Mouse (Mus musculus) liver, embryonic 12.5 days (tissue): ENCODE data around the gene Fancf. TPM values are rescaled to one million over a fixed set of nuclear protein-coding genes. Genes with fewer than 3 reads are reported as not detected.

Experiments
- ATAC-seq: fragments of 200-750 bp; cut with Nextera tagmentation; 2 replicates; pipeline ENCODE4 v1.8.0; 2017; ENCODE audit warnings: moderate number of reproducible peaks, mild to moderate bottlenecking, moderate library complexity
- H3K27ac ChIP-seq: fragments of 300-500 bp; sonication (generic); 2 replicates; pipeline ENCODE4 v1.5.1; 2016; ENCODE audit warnings: mild to moderate bottlenecking
- H3K27me3 ChIP-seq: fragments of 300-500 bp; sonication (generic); replicated peaks from 2 replicates; pipeline ENCODE4 v1.6.1; 2016; ENCODE audit warnings: mild to moderate bottlenecking, moderate library complexity
- H3K36me3 ChIP-seq: fragments of 300-500 bp; sonication (generic); 2 replicates; pipeline ENCODE4 v1.6.1; 2016; ENCODE audit warnings: mild to moderate bottlenecking, moderate library complexity
- H3K4me1 ChIP-seq: fragments of 300-500 bp; sonication (generic); 2 replicates; pipeline ENCODE4 v1.6.1; 2016
- H3K4me2 ChIP-seq: fragments of 300-500 bp; sonication (generic); 2 replicates; pipeline ENCODE4 v1.6.1; 2016; ENCODE audit warnings: mild to moderate bottlenecking, moderate library complexity
- H3K4me3 ChIP-seq: fragments of 300-500 bp; sonication (generic); 2 replicates; pipeline ENCODE4 v1.5.1; 2016; ENCODE audit warnings: mild to moderate bottlenecking, moderate library complexity
- H3K9ac ChIP-seq: fragments of 300-500 bp; sonication (generic); 2 replicates; pipeline ENCODE4 v1.6.1; 2016; ENCODE audit warnings: mild to moderate bottlenecking, moderate library complexity
- H3K9me3 ChIP-seq: fragments of 300-500 bp; sonication (generic); replicated peaks from 2 replicates; pipeline ENCODE4 v1.6.1; 2016; ENCODE audit warnings: mild to moderate bottlenecking, moderate library complexity
- WGBS: fragments of 180-500 bp; shearing (Covaris S2); methylation state at CpG from one replicate; pipeline ENCODE4 v1.1.7; 2016; ENCODE audit not compliant: insufficient replicate concordance; 5-methylcytosine and 5-hydroxymethylcytosine counted together
- polyA plus RNA-seq: library from polyadenylated mRNA; unstranded; fragments of >200 nt; fragmentation: Nextera tagmentation; extraction: Ambion mirVana; gene quantifications from 2 replicates; pipeline ENCODE4 v1.2.1, GENCODE M21; 2016

The Fancf gene
- polyA plus RNA-seq, 1 experiment from 2014 or later: 14.6 TPM

GRCm38 (mm10) chr7:51823562-51824338, 38.3 kb downstream of the Fancf start:
- H3K9ac ChIP-seq: no peak overlapping the region
- no peak overlapping the region for H3K4me3 ChIP-seq
- no peak for ATAC-seq
- H3K4me2 ChIP-seq: no peak overlapping the region
- 63% methylated on average over 7 of the region's 7 CpGs for WGBS
- no peak overlapping the region for H3K27ac ChIP-seq
- H3K36me3 ChIP-seq: no peaks in the 10 kb centered on the region
- no peaks in the 10 kb centered on the region for H3K9me3 ChIP-seq
- no peaks in the 10 kb centered on the region for H3K4me1 ChIP-seq
- H3K27me3 ChIP-seq: no peaks in the 10 kb centered on the region

GRCm38 (mm10) chr7:51821467-51821866, 40.6 kb downstream of the Fancf start:
- no peak overlapping the region for H3K27ac ChIP-seq
- H3K36me3 ChIP-seq: no peaks in the 10 kb centered on the region
- H3K27me3 ChIP-seq: no peaks in the 10 kb centered on the region
- no peak overlapping the region for H3K4me2 ChIP-seq
- H3K9me3 ChIP-seq: no peaks in the 10 kb centered on the region
- WGBS: 41% methylated on average over 2 of the region's 2 CpGs
- H3K4me3 ChIP-seq: no peak overlapping the region
- no peak for ATAC-seq
- H3K4me1 ChIP-seq: no peaks in the 10 kb centered on the region
- no peak overlapping the region for H3K9ac ChIP-seq

- Histone ChIP-seq H3K4me1 (no peaks in the 10 kb centered on the region), H3K27me3 (no peaks in the 10 kb centered on the region)
- 44% methylated on average over 1 of the region's 1 CpGs for WGBS
Measured at GRCm38 (mm10) chr7:51819891-51820290, 42.2 kb downstream of the Fancf start.

GRCm38 (mm10) chr7:51818251-51818974, 43.7 kb downstream of the Fancf start:
- Histone ChIP-seq H3K27ac (no peak overlapping the region), H3K4me2 (no peak overlapping the region), H3K27me3 (no peaks in the 10 kb centered on the region), H3K9me3 (no peaks in the 10 kb centered on the region), H3K4me3 (no peak overlapping the region), H3K36me3 (no peaks in the 10 kb centered on the region), H3K9ac (no peak overlapping the region), H3K4me1 (no peaks in the 10 kb centered on the region)
- 45% methylated on average over 3 of the region's 3 CpGs for WGBS
- ATAC-seq: no peak

More at GRCm38 (mm10) chr7:51819891-51820290, 42.2 kb downstream of the Fancf start:
- no peak for ATAC-seq
- no peaks in the 10 kb centered on the region for H3K36me3 ChIP-seq
- no peak overlapping the region for H3K27ac ChIP-seq
- H3K9me3 ChIP-seq: no peaks in the 10 kb centered on the region
- H3K9ac ChIP-seq: no peak overlapping the region
- H3K4me2 ChIP-seq: no peak overlapping the region
- no peak overlapping the region for H3K4me3 ChIP-seq

GRCm38 (mm10) chr7:51816283-51816839, 45.7 kb downstream of the Fancf start:
- Histone ChIP-seq H3K9me3 (no peaks in the 10 kb centered on the region), H3K9ac (no peak overlapping the region), H3K27me3 (no peaks in the 10 kb centered on the region), H3K36me3 (no peaks in the 10 kb centered on the region), H3K27ac (no peak overlapping the region), H3K4me2 (no peak overlapping the region), H3K4me3 (no peak overlapping the region), H3K4me1 (no peaks in the 10 kb centered on the region)
- WGBS: 44% methylated on average over 3 of the region's 3 CpGs
- ATAC-seq: no peak

GRCm38 (mm10) chr7:51815473-51816282, 46.4 kb downstream of the Fancf start:
- no peak overlapping the region for H3K27ac ChIP-seq
- no peaks in the 10 kb centered on the region for H3K4me1 ChIP-seq
- no peaks in the 10 kb centered on the region for H3K27me3 ChIP-seq
- H3K4me2 ChIP-seq: no peak overlapping the region
- H3K9ac ChIP-seq: no peak overlapping the region
- H3K36me3 ChIP-seq: no peaks in the 10 kb centered on the region
- H3K4me3 ChIP-seq: no peak overlapping the region
- ATAC-seq: no peak
- WGBS: 33% methylated on average over 4 of the region's 4 CpGs
- no peaks in the 10 kb centered on the region for H3K9me3 ChIP-seq

Other genes starting within 250 kb of the Fancf start
- gene Slc17a6, start 240.3 kb downstream of the Fancf start, polyA plus RNA-seq: not detected in 2 replicates
- gene Gas2, start 252 bp downstream of the Fancf start, polyA plus RNA-seq: 7.1 and 9.0 TPM in 2 replicates
- 26.1 and 26.2 TPM in 2 replicates for gene Svip, start 143.8 kb upstream of the Fancf start, polyA plus RNA-seq
- not detected in 2 replicates for gene 1700015G11Rik, start 153.5 kb upstream of the Fancf start, polyA plus RNA-seq